Mouse (Mus musculus) neural tube, embryonic 12.5 days (tissue): ENCODE measurements around the gene Enam. TPM values are rescaled to one million over a fixed set of nuclear protein-coding genes. Genes with fewer than 3 reads are reported as not detected.

Experiments used
- ATAC-seq: fragments of 200-750 bp; cut with Nextera tagmentation; 2 replicates; pipeline ENCODE4 v1.8.0; 2017; ENCODE audit warnings: low read depth, mild to moderate bottlenecking, moderate TSS enrichment, moderate library complexity; ENCODE audit not compliant: low FRiP score
- H3K27ac ChIP-seq: fragments of 300-500 bp; sonication (generic); 2 replicates; pipeline ENCODE4 v1.5.1; 2016
- H3K27me3 ChIP-seq: fragments of 300-500 bp; sonication (generic); replicated peaks from 2 replicates; pipeline ENCODE4 v1.6.1; 2016; ENCODE audit warnings: mild to moderate bottlenecking
- H3K36me3 ChIP-seq: fragments of 300-500 bp; sonication (generic); 2 replicates; pipeline ENCODE4 v1.6.1; 2016; ENCODE audit warnings: mild to moderate bottlenecking
- H3K4me1 ChIP-seq: fragments of 300-500 bp; sonication (generic); 2 replicates; pipeline ENCODE4 v1.6.1; 2016
- H3K4me2 ChIP-seq: fragments of 300-500 bp; sonication (generic); replicated peaks from 2 replicates; pipeline ENCODE4 v1.6.1; 2016; ENCODE audit warnings: mild to moderate bottlenecking
- H3K4me3 ChIP-seq: fragments of 300-500 bp; sonication (generic); 2 replicates; pipeline ENCODE4 v1.5.1; 2016
- H3K9ac ChIP-seq: fragments of 300-500 bp; sonication (generic); 2 replicates; pipeline ENCODE4 v1.6.1; 2016; ENCODE audit warnings: mild to moderate bottlenecking
- H3K9me3 ChIP-seq: fragments of 300-500 bp; sonication (generic); 2 replicates; pipeline ENCODE4 v1.6.1; 2016; ENCODE audit warnings: mild to moderate bottlenecking
- WGBS: fragments of 180-500 bp; shearing (Covaris S2); methylation state at CpG from one replicate; pipeline ENCODE4 v1.1.7; 2016; 5-methylcytosine and 5-hydroxymethylcytosine counted together
- polyA plus RNA-seq: library from polyadenylated mRNA; unstranded; fragments of >200 nt; fragmentation: Nextera tagmentation; extraction: Ambion mirVana; gene quantifications from 2 replicates; pipeline ENCODE4 v1.2.1, GENCODE M21; 2016

Enam gene
- not detected in 2 replicates for polyA plus RNA-seq

DNA sequence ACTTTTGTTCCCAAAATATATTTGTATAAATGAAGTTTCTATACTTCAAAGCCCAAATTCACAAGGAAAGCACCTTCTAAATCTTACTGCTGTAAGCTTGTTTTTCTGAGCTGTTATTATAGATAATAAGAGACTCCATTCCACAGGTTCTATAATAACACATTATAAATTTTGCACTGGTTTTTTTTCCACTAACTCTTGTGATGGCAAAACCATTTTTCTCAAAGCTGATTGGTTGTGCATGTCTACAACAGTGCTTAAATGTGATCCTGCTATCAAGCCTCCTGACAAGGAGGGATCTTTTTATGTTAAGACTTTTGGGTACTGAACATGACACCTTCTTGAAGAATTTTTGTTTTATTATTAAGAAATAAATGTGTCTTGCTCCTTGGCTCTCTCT lies at the start of gene Enam:
TSS of gene Enam (plus strand) at position 301 of the 400 bp plus-strand sequence.
- Histone ChIP-seq H3K27me3 (no peaks in the 10 kb centered on the region), H3K9ac (no peak within 1 kb of the TSS), H3K27ac (no peak within 1 kb of the TSS), H3K4me3 (no peak within 1 kb of the TSS), H3K4me1 (no peaks in the 10 kb centered on the region), H3K4me2 (no peak within 1 kb of the TSS), H3K36me3 (no peaks in the 10 kb centered on the region), H3K9me3 (no peaks in the 10 kb centered on the region)
- no peak for ATAC-seq

DNA sequence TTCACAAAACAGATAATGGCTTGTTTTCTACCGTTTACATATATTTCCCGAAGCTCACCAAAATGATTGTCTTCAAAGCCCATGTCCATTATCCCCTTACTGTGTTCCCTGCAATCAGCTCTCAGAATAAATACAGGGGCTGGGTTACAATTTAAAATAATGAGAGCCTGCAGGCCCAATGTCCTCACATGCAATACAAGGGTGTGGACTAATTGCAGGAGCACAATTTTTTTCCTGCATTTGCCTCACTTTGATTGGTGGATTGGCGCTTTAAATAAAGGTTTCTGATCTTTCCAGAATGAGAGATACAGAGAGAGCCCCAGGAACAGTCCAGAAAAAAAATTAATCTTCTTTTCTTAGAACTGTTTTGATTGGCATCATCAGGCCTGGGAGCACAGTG lies 32.1 kb upstream of the Enam start, which contains the start of gene Ambn:
TSS of gene Ambn (plus strand) at position 301 of the 400 bp plus-strand sequence.
- Histone ChIP-seq H3K27ac (no peak within 1 kb of the TSS), H3K4me2 (no peak within 1 kb of the TSS), H3K4me1 (no peaks in the 10 kb centered on the region), H3K9ac (no peak within 1 kb of the TSS), H3K36me3 (no peaks in the 10 kb centered on the region), H3K4me3 (no peak within 1 kb of the TSS), H3K27me3 (no peaks in the 10 kb centered on the region), H3K9me3 (no peaks in the 10 kb centered on the region)
- WGBS: 88% methylated on average over 3 of the region's 3 CpGs
- ATAC-seq: no peak

DNA sequence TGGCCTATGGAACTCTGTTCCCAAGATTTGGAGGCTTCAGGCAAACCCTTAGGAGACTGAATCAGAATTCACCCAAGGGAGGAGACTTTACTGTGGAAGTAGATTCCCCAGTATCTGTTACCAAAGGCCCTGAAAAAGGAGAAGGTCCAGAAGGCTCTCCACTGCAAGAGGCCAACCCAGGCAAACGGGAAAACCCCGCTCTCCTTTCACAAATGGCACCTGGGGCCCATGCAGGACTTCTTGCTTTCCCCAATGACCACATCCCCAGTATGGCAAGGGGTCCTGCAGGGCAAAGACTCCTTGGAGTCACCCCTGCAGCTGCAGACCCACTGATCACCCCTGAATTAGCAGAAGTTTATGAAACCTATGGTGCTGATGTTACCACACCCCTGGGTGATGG lies 20.3 kb upstream of the Enam start:
- 90% methylated on average over 2 of the region's 2 CpGs for WGBS
- Histone ChIP-seq H3K9me3 (no peaks in the 10 kb centered on the region), H3K4me1 (no peaks in the 10 kb centered on the region), H3K9ac (no peak overlapping the region), H3K4me2 (no peak overlapping the region), H3K4me3 (no peak overlapping the region), H3K36me3 (no peaks in the 10 kb centered on the region), H3K27me3 (no peaks in the 10 kb centered on the region), H3K27ac (no peak overlapping the region)
- ATAC-seq: no peak

- Histone ChIP-seq H3K4me2 (no peak overlapping the region), H3K36me3 (no peaks in the 10 kb centered on the region), H3K27me3 (no peaks in the 10 kb centered on the region), H3K9ac (no peak overlapping the region), H3K9me3 (no peaks in the 10 kb centered on the region), H3K27ac (no peak overlapping the region), H3K4me1 (no peaks in the 10 kb centered on the region), H3K4me3 (no peak overlapping the region)
- no peak for ATAC-seq
- 95% methylated on average over 4 of the region's 4 CpGs for WGBS
These were observed 18.7 kb upstream of the Enam start for GRCm38 (mm10) chr5:88468807-88469704.

DNA sequence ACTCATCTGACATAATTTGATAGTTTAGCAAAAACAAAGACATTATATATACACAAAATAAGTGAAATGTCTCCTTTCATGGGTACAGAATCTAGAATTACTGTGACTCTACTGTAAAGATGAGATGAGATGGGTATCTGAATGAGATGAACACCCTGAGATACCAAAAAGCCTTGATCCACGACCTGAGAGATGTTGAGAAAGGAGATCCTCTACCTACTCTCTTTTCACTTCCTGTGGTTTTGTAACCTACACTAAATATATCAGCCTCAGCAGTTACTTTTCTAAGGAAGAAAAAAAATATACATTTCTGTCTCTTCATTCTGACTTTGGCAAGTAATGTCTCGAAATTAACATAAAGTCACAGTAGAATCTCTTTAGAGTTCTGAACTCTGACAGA lies 1.2 kb downstream of the Enam start:
- H3K9ac ChIP-seq: no peak overlapping the region
- no peaks in the 10 kb centered on the region for H3K27me3 ChIP-seq
- no peak overlapping the region for H3K27ac ChIP-seq
- 80% methylated on average over 2 of the region's 2 CpGs for WGBS
- H3K36me3 ChIP-seq: no peaks in the 10 kb centered on the region
- no peak overlapping the region for H3K4me2 ChIP-seq
- H3K4me3 ChIP-seq: no peak overlapping the region
- no peak for ATAC-seq
- no peaks in the 10 kb centered on the region for H3K9me3 ChIP-seq
- H3K4me1 ChIP-seq: no peaks in the 10 kb centered on the region

DNA sequence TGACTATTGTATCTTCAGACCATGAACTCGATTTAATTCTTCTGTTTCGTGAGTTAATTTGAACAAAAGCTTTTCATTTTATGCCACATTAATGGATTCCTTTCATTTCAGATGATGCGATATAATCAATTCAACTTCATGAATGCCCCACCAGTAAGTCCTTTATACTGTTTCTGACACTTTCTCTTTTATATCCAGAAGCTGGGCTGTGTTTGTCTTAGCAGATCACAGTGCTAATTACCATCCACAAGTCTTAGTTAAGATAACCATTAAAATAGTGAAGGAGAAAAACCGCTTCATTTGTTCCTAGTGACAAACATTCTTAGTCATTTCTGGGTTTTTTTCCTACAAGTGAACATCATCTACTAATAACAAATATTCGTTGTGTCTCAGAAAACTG lies 3.3 kb downstream of the Enam start:
- Histone ChIP-seq H3K36me3 (no peaks in the 10 kb centered on the region), H3K4me2 (no peak overlapping the region), H3K4me1 (no peaks in the 10 kb centered on the region), H3K27ac (no peak overlapping the region), H3K9ac (no peak overlapping the region), H3K4me3 (no peak overlapping the region), H3K27me3 (no peaks in the 10 kb centered on the region), H3K9me3 (no peaks in the 10 kb centered on the region)
- no peak for ATAC-seq
- WGBS: 69% methylated on average over 5 of the region's 5 CpGs

DNA sequence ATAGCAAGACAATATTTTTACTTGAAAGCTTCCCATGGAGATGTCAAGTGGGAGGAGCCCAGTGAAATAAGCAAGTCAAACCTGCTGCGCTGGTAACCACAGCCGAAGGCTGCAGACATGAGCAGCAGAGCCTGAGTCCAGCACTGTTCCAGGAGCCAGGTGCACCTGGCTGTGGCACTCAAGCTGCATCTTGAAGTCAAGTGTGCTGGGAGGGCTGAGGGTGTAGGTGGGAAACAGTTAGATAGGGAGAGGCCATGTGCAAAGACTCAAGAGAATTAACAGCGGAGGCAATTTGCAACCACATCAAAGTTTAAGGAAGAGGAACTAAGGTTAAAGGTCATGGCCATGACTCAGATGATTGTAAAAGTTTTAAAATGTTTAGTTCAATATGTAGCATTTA lies 12.0 kb downstream of the Enam start:
- H3K27me3 ChIP-seq: no peaks in the 10 kb centered on the region
- no peaks in the 10 kb centered on the region for H3K36me3 ChIP-seq
- no peak overlapping the region for H3K4me3 ChIP-seq
- H3K4me2 ChIP-seq: no peak overlapping the region
- WGBS: 93% methylated on average over 3 of the region's 3 CpGs
- no peak for ATAC-seq
- H3K9ac ChIP-seq: no peak overlapping the region
- no peak overlapping the region for H3K27ac ChIP-seq
- no peaks in the 10 kb centered on the region for H3K9me3 ChIP-seq
- no peaks in the 10 kb centered on the region for H3K4me1 ChIP-seq

DNA sequence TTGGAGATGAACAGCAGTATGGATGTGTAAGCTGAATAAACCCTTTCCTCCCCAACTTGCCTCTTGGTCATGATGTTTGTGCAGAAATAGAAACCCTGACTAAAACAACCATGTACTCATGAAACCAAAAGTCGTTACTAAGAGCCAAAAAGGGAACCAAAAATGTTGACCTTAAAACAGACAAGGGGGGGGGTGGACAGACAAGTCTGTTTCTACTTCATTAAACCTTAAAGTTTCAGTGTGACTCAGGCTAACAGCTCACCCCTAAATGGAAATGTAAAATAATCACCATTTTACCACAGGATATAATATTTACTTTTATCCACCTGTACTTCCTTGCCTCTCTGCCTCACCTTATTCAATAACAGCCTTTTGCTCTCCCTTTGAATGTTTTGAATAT lies 20.8 kb downstream of the Enam start:
- H3K4me2 ChIP-seq: no peak overlapping the region
- H3K9me3 ChIP-seq: no peaks in the 10 kb centered on the region
- H3K4me1 ChIP-seq: no peaks in the 10 kb centered on the region
- no peak for ATAC-seq
- WGBS: 71% methylated on average over 1 of the region's 1 CpGs
- H3K36me3 ChIP-seq: no peaks in the 10 kb centered on the region
- H3K9ac ChIP-seq: no peak overlapping the region
- H3K27ac ChIP-seq: no peak overlapping the region
- H3K4me3 ChIP-seq: no peak overlapping the region
- H3K27me3 ChIP-seq: no peaks in the 10 kb centered on the region

- Histone ChIP-seq H3K27me3 (no peaks in the 10 kb centered on the region), H3K4me3 (no peak overlapping the region), H3K27ac (no peak overlapping the region), H3K4me2 (no peak overlapping the region), H3K4me1 (no peaks in the 10 kb centered on the region), H3K9me3 (no peaks in the 10 kb centered on the region), H3K36me3 (no peaks in the 10 kb centered on the region), H3K9ac (no peak overlapping the region)
- 93% methylated on average over 1 of the region's 1 CpGs for WGBS
- ATAC-seq: no peak
These were observed 21.2 kb downstream of the Enam start for GRCm38 (mm10) chr5:88508990-88509389.

GRCm38 (mm10) chr5:88519232-88519631 lies 31.5 kb downstream of the Enam start:
- H3K36me3 ChIP-seq: no peaks in the 10 kb centered on the region
- 5% methylated on average over 2 of the region's 2 CpGs for WGBS
- H3K27ac ChIP-seq: no peak overlapping the region
- H3K9me3 ChIP-seq: no peaks in the 10 kb centered on the region
- peak; percentile 70; the same call in 1 of the 2 replicates for ATAC-seq
- no peaks in the 10 kb centered on the region for H3K4me1 ChIP-seq
- no peak overlapping the region for H3K4me2 ChIP-seq
- H3K4me3 ChIP-seq: no peak overlapping the region
- H3K9ac ChIP-seq: no peak overlapping the region
- no peaks in the 10 kb centered on the region for H3K27me3 ChIP-seq

DNA sequence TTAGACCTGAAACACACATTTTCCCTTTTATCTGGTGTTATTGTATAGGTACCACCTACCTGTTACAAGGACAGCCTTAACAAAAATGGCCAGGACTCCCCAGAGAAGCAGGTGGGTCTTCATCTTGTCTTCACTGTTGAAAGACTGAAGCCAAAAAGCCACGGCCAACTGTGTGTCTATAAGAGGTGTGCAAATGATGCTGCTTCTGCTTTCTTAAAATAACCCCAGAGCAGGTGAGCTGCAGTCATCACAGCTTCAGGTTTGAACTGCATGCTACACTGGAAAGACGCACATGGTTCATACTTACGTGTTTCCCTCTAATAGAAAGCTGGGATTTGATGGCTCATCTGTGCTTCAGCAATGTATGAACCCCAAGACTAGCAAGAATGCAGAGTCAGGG lies 39.9 kb downstream of the Enam start, which contains the start of gene Jchain:
TSS of gene Jchain (minus strand) at position 235 of the 400 bp plus-strand sequence.
- ATAC-seq: no peak
- Histone ChIP-seq H3K27ac (no peak within 1 kb of the TSS), H3K4me1 (no peaks in the 10 kb centered on the region), H3K9ac (no peak within 1 kb of the TSS), H3K4me2 (no peak within 1 kb of the TSS), H3K27me3 (no peaks in the 10 kb centered on the region), H3K9me3 (no peaks in the 10 kb centered on the region), H3K36me3 (no peaks in the 10 kb centered on the region), H3K4me3 (no peak within 1 kb of the TSS)
- 82% methylated on average over 3 of the region's 3 CpGs for WGBS

- H3K4me2 ChIP-seq: no peak overlapping the region
- H3K27me3 ChIP-seq: no peaks in the 10 kb centered on the region
- WGBS: 69% methylated on average over 1 of the region's 1 CpGs
- no peak overlapping the region for H3K9ac ChIP-seq
- no peaks in the 10 kb centered on the region for H3K36me3 ChIP-seq
- no peak overlapping the region for H3K27ac ChIP-seq
- ATAC-seq: no peak
- no peaks in the 10 kb centered on the region for H3K4me1 ChIP-seq
- no peak overlapping the region for H3K4me3 ChIP-seq
- H3K9me3 ChIP-seq: no peaks in the 10 kb centered on the region
These were observed 43.1 kb downstream of the Enam start for GRCm38 (mm10) chr5:88530908-88531307.

- Histone ChIP-seq H3K36me3 (no peaks in the 10 kb centered on the region), H3K4me2 (no peak overlapping the region), H3K27me3 (no peaks in the 10 kb centered on the region), H3K4me1 (no peaks in the 10 kb centered on the region), H3K9ac (no peak overlapping the region), H3K27ac (no peak overlapping the region), H3K4me3 (no peak overlapping the region), H3K9me3 (no peaks in the 10 kb centered on the region)
- WGBS: 59% methylated on average over 3 of the region's 3 CpGs
- ATAC-seq: no peak
These were observed 46.9 kb downstream of the Enam start for GRCm38 (mm10) chr5:88534697-88535096.
